Mouse (Mus musculus): ENCODE results near the gene Schip1. TPM values are rescaled to one million over a fixed set of nuclear protein-coding genes. Genes with fewer than 3 reads are reported as not detected.

The Schip1 gene
- polyA plus RNA-seq, 1 experiment from 2014 or later: 108 TPM

DNA sequence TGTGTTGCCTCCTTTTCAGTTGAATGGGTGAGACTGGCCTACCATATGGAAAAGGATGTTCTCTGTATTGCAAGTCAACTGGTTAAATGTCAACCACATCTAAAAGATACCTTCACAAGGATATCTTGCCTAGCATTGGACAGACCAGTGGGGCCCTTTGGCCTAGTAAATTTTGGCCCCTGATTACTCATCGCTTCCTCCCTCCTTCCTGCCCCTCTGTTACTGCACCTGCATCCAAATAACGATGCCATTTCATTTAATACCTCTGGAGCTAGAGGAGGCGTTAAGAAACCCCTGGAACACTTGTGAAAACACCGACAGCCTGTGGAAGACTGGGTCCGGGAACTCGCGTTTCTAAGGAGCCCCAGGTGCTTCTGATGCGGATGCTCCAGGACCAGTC, 453.4 kb downstream of the Schip1 start:
- no peaks in the 10 kb centered on the region for H3K36me3 ChIP-seq
- H3K27ac ChIP-seq (replicated peaks): no peak overlapping the region
- ATAC-seq (ENCODE audit: low FRiP score, low read depth): no peak
- 88% methylated on average over 8 of the region's 8 CpGs for WGBS
- no peaks in the 10 kb centered on the region for H3K9me3 ChIP-seq
- H3K4me3 ChIP-seq: no peak overlapping the region
- H3K9ac ChIP-seq (replicated peaks): no peak overlapping the region
- no peak overlapping the region for H3K4me2 ChIP-seq (replicated peaks)
- no peaks in the 10 kb centered on the region for H3K27me3 ChIP-seq
- H3K4me1 ChIP-seq: peaks cover 13% of the 10 kb centered on the region

DNA sequence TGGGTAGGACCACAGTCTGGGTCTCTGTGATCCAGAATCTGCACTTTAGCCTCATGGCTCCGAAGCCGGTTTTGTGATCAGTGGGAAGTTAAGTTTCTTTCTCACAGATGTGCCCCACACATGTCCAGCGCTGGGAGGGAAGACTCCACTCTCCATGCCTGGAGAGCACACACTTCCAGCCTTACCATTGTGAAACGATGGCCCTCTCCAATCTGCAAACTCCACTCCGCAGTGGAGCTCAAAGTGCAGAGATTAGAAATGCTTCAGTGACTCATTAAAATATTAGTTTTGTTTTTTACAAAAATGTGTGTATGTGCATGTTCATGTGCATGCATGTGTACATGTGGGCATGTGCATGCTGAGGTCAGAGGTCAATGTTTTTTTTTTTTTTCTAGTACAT, 454.0 kb downstream of the Schip1 start:
- no peaks in the 10 kb centered on the region for H3K9me3 ChIP-seq
- no peaks in the 10 kb centered on the region for H3K36me3 ChIP-seq
- peaks cover 7% of the 10 kb centered on the region for H3K4me1 ChIP-seq
- H3K4me3 ChIP-seq: no peak overlapping the region
- no peak overlapping the region for H3K4me2 ChIP-seq (replicated peaks)
- no peak overlapping the region for H3K9ac ChIP-seq (replicated peaks)
- no peaks in the 10 kb centered on the region for H3K27me3 ChIP-seq
- 89% methylated on average over 5 of the region's 5 CpGs for WGBS
- ATAC-seq (ENCODE audit: low FRiP score, low read depth): no peak
- H3K27ac ChIP-seq (replicated peaks): no peak overlapping the region

DNA sequence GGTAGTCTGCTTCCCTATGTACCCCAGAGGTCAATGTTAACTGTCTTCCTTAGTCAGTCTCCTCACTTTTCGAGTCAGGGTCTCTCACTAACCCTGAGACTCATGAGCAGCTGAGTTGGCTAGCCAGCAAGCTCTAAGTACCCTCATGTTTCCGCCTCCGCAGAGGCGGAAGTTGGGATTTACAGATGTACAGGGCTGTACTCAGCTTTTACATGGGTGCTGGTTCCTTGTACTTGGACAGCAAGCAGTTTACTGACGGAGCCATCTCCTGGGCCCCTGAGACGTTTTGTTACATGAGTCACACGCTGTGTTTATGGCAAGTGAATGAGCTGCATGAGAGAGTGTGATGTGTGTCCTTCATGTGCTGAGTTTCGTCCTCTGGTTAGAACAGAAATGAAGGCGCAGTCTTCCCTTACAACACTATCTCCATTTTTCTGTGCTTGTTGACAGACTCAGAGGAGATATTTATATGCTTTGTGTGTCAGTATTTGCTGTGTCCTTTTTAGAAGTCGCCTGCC, 460.8 kb downstream of the Schip1 start:
- 0 out of 2 replicates have a peak, but pooled peaks cover 2% of the 10 kb centered on the region for H3K4me1 ChIP-seq
- H3K4me2 ChIP-seq (replicated peaks): no peak overlapping the region
- H3K4me3 ChIP-seq: no peak overlapping the region
- no peaks in the 10 kb centered on the region for H3K36me3 ChIP-seq
- WGBS: 93% methylated on average over 10 of the region's 10 CpGs
- no peak overlapping the region for H3K27ac ChIP-seq (replicated peaks)
- no peaks in the 10 kb centered on the region for H3K27me3 ChIP-seq
- H3K9me3 ChIP-seq: no peaks in the 10 kb centered on the region
- no peak overlapping the region for H3K9ac ChIP-seq (replicated peaks)
- ATAC-seq (ENCODE audit: low FRiP score, low read depth): no peak

DNA sequence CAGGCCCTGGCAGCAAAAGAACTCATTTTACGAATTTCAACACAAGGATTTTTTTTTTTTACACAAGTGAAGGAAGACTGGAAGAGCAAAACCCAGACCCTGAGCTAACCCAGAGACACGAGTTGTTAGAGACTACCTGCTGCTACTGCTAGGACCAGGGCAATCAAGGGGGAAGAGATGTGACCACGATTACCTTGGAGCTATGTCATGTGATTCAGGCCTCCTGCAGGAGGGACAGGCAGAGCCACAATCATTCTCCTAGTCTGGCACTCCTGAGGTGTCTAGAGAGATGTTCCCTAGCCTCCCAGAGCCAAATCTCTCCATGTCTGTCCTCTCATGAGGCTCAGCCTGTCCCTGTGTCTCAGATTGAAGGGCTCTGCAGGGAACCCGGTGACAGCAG, 461.8 kb downstream of the Schip1 start:
- ATAC-seq (ENCODE audit: low FRiP score, low read depth): no peak
- Histone ChIP-seq H3K4me2 (replicated peaks) (no peak overlapping the region), H3K27ac (replicated peaks) (no peak overlapping the region), H3K27me3 (no peaks in the 10 kb centered on the region), H3K4me1 (0 out of 2 replicates have a peak, but pooled peaks cover 2% of the 10 kb centered on the region), H3K36me3 (no peaks in the 10 kb centered on the region), H3K9ac (replicated peaks) (no peak overlapping the region), H3K9me3 (no peaks in the 10 kb centered on the region), H3K4me3 (no peak overlapping the region)
- whole genome bisulfite sequencing: 69% methylated on average over 4 of the region's 4 CpGs

DNA sequence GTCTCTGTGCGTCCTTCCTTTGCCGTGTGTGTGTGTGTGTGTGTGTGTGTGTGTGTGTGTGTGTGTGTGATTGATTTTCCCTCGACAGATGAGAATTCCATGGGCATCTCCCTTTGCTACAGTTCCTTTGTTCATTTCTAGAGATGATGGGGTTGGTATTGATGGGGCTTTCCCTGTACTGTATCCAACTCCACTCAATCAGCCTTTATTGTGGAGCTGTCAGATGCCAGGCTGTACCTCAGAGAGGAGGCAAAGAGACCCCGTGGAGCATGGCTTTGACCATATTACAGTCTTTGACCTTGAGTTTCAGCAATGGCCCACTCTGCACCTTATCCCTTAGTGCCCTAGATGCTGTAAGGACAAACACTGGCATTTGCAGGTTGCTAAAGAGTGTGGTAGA, 462.6 kb downstream of the Schip1 start:
- no peak for ATAC-seq (ENCODE audit: low FRiP score, low read depth)
- Histone ChIP-seq H3K9me3 (no peaks in the 10 kb centered on the region), H3K27me3 (no peaks in the 10 kb centered on the region), H3K4me2 (replicated peaks) (no peak overlapping the region), H3K27ac (replicated peaks) (no peak overlapping the region), H3K36me3 (no peaks in the 10 kb centered on the region), H3K4me1 (0 out of 2 replicates have a peak, but pooled peaks cover 2% of the 10 kb centered on the region), H3K9ac (replicated peaks) (no peak overlapping the region), H3K4me3 (no peak overlapping the region)
- 84% methylated on average over 3 of the region's 4 CpGs for WGBS

DNA sequence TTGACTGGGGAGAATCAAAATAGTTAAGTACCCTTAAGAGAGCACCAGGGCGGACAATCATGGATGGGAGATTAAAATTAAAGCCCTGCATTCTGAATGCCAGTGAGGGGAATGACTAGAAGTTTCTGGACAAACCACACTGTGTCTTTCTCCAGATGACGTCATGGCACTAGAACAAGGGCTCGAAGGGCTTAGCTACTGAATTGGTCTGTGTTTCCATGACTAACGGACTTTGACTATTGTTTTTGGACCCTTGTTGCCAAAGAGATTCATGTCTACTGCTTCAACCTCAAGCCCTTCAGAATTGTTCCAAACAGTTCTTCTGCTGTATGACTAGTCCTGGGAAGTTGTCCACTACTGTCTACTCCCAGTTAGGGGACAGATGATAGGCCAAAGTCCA, 467.3 kb downstream of the Schip1 start:
- Histone ChIP-seq H3K27ac (replicated peaks) (no peak overlapping the region), H3K9me3 (0 out of 2 replicates have a peak, but pooled peaks cover 6% of the 10 kb centered on the region), H3K4me2 (replicated peaks) (no peak overlapping the region), H3K4me3 (no peak overlapping the region), H3K36me3 (no peaks in the 10 kb centered on the region), H3K27me3 (no peaks in the 10 kb centered on the region), H3K9ac (replicated peaks) (no peak overlapping the region), H3K4me1 (peaks cover 3% of the 10 kb centered on the region; the same call in 1 of the 2 replicates)
- ATAC-seq (ENCODE audit: low FRiP score, low read depth): no peak
- WGBS: 87% methylated on average over 4 of the region's 4 CpGs

DNA sequence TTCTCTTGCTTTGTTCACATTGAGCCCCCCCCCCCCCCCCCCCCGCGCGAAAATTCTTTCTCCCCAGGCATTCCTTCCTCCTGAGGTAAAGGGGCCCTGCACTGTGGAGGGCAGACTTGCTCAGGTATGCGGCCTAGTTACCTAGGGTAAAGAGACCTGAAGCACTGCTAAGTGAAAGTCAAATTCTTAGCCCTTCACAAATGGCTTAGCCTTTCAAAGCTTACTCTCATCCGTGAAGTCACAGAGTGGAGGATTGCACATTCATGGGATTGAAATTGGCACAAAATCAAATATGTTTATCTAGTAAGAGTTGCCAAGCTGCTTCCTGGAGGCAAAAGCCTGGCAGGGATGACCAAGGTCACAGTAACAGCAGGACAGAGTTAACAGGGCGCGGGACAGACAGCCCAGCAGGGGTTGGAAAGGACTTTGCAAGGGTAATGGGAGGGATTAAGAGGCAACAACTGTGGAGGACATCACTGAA, 470.0 kb downstream of the Schip1 start:
- H3K27me3 ChIP-seq: no peaks in the 10 kb centered on the region
- no peak overlapping the region for H3K27ac ChIP-seq (replicated peaks)
- 0 out of 2 replicates have a peak, but pooled peaks cover 6% of the 10 kb centered on the region for H3K9me3 ChIP-seq
- H3K9ac ChIP-seq (replicated peaks): no peak overlapping the region
- no peak overlapping the region for H3K4me3 ChIP-seq
- WGBS: 13% methylated on average over 7 of the region's 7 CpGs
- H3K4me2 ChIP-seq (replicated peaks): no peak overlapping the region
- H3K4me1 ChIP-seq: peaks cover 3% of the 10 kb centered on the region; the same call in 1 of the 2 replicates
- ATAC-seq (ENCODE audit: low FRiP score, low read depth): no peak
- no peaks in the 10 kb centered on the region for H3K36me3 ChIP-seq

DNA sequence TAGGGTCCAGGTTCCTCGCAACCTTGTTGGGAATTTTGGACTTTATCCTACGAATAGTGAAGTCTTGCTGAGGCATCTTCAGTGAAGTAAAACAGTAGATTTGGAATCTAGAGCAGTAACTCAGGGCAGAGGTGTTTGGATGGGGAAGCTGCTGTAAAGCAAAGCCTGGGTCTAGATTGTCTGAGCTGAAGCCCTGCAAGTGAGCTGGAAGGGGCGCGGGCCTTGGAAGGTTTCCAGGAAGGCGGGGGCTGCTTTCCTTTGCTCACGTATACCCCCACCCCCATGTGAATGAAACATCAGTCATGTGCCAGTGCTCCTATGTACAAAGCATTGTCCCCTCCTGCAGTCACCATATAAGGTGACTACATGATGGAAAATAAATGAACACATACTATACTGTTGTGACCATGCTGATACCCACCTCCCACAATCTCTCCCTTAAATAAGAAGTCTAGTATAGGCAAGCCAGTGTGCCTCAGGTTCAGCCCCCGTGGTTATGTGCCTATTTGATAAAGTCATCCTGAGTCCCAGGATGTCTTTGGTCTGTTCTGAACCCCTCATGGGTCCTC, 470.6 kb downstream of the Schip1 start:
- Histone ChIP-seq H3K4me3 (no peak overlapping the region), H3K36me3 (no peaks in the 10 kb centered on the region), H3K9me3 (0 out of 2 replicates have a peak, but pooled peaks cover 6% of the 10 kb centered on the region), H3K4me2 (replicated peaks) (no peak overlapping the region), H3K4me1 (peaks cover 3% of the 10 kb centered on the region; the same call in 1 of the 2 replicates), H3K27me3 (no peaks in the 10 kb centered on the region), H3K27ac (replicated peaks) (no peak overlapping the region), H3K9ac (replicated peaks) (no peak overlapping the region)
- 74% methylated on average over 7 of the region's 7 CpGs for WGBS
- no peak for ATAC-seq (ENCODE audit: low FRiP score, low read depth)

DNA sequence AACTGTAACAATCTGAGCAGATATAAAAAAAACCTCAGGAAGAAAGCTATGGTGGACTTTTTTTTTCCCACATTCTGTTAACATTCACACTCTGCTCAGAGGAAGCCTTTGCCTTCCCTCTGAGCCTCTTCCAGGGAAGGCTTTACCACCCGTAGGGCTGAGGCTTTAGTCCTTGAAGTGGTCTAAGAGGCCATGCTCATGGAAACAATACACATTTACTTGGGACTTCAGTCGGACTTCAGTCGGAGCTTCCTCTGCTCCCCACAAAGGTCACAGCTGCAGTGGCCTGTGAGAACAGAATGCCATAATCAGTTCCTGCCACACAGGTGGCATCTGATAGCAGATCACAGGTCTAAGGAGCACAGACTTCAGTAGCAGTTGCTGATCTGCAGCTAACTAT, 471.5 kb downstream of the Schip1 start:
- H3K36me3 ChIP-seq: no peaks in the 10 kb centered on the region
- 0 out of 2 replicates have a peak, but pooled peaks cover 6% of the 10 kb centered on the region for H3K9me3 ChIP-seq
- 26% methylated on average over 3 of the region's 3 CpGs for WGBS
- no peak overlapping the region for H3K4me3 ChIP-seq
- H3K27ac ChIP-seq (replicated peaks): no peak overlapping the region
- H3K9ac ChIP-seq (replicated peaks): no peak overlapping the region
- ATAC-seq (ENCODE audit: low FRiP score, low read depth): no peak
- H3K27me3 ChIP-seq: no peaks in the 10 kb centered on the region
- no peak overlapping the region for H3K4me2 ChIP-seq (replicated peaks)
- peaks cover 3% of the 10 kb centered on the region; the same call in 1 of the 2 replicates for H3K4me1 ChIP-seq

DNA sequence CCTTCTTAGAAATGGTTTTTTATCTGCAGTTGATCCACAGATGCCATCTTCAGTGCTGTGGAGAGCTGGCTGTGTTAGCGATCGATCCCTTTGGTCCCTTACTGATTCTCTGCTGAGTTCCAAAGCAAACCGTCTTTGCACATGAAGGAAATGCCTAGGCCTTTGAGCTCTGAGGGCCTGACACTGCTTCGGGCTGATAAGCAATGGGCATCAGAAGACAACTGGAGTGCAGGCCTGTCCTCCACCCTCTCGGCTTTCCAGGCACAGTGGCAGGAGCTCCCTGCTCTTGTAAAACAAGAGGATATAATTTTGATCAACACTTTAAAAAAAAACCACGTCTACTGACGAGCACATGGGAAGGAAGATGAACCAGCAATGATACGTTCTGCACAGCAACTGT, 477.1 kb downstream of the Schip1 start:
- 91% methylated on average over 8 of the region's 8 CpGs for WGBS
- ATAC-seq (ENCODE audit: low FRiP score, low read depth): no peak
- Histone ChIP-seq H3K27me3 (no peaks in the 10 kb centered on the region), H3K4me3 (no peak overlapping the region), H3K36me3 (no peaks in the 10 kb centered on the region), H3K4me2 (replicated peaks) (no peak overlapping the region), H3K27ac (replicated peaks) (no peak overlapping the region), H3K9ac (replicated peaks) (no peak overlapping the region), H3K9me3 (0 out of 2 replicates have a peak, but pooled peaks cover 3% of the 10 kb centered on the region), H3K4me1 (peaks cover 20% of the 10 kb centered on the region; the same call in 1 of the 2 replicates)

DNA sequence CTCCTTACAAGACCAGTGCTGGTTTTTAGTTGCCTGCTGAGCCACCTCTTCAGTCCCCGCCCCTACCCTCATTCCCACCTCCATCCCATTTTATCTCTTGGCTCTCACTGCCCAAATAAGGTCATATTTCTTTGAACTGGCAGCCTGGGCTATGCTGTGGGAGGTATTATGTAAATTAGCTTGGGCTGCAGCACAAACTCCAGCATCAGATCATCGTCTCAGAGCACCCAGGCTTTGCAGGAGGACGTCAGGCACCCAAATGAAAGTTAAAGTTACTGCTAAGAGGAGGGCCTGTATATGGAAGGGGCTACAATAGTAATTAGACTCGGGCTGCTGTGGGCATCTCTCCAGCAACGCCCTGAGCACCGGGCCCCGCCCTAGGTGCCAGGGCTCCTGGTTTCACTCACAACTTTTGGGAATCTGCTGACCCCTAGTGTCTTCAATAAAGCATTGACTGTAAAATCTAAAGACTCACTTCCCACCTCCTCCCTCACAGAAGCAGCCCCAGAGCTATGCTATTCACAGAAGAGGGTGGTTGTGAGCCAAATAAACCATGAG, 478.4 kb downstream of the Schip1 start:
- H3K4me3 ChIP-seq: peak overlapping the region; percentile 17; the same call in 1 of the 2 replicates
- ATAC-seq (ENCODE audit: low FRiP score, low read depth): peak; percentile 83
- H3K4me1 ChIP-seq: peaks cover 20% of the 10 kb centered on the region; the same call in 1 of the 2 replicates
- no peak overlapping the region for H3K27ac ChIP-seq (replicated peaks)
- H3K9me3 ChIP-seq: no peaks in the 10 kb centered on the region
- no peak overlapping the region for H3K9ac ChIP-seq (replicated peaks)
- H3K27me3 ChIP-seq: no peaks in the 10 kb centered on the region
- 4% methylated on average over 7 of the region's 7 CpGs for WGBS
- H3K36me3 ChIP-seq: no peaks in the 10 kb centered on the region
- peak overlapping the region; percentile 46 for H3K4me2 ChIP-seq (replicated peaks)

DNA sequence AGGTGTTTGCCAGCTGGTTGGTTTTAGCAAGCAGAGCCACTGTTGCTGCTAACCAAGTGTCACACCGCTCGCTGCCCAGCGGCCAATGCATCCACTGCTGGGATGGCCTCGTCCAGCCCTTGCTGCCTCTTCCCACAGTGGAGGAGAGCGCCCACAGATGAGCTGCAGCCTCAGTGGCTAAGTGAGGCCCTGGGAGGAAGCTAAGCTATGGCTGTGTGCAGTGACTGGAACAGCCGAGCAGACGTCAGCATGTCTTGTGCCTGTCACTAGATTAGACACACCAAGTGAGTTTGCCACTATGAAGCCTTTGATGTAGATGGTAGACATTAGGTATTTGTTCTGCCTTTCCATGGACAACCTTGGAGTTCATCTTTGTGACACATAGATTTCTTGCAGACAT, 480.2 kb downstream of the Schip1 start:
- Histone ChIP-seq H3K36me3 (no peaks in the 10 kb centered on the region), H3K4me1 (peaks cover 20% of the 10 kb centered on the region; the same call in 1 of the 2 replicates), H3K4me3 (no peak overlapping the region), H3K9me3 (no peaks in the 10 kb centered on the region), H3K9ac (replicated peaks) (no peak overlapping the region), H3K27me3 (no peaks in the 10 kb centered on the region), H3K4me2 (replicated peaks) (no peak overlapping the region), H3K27ac (replicated peaks) (no peak overlapping the region)
- 50% methylated on average over 7 of the region's 7 CpGs for WGBS
- ATAC-seq (ENCODE audit: low FRiP score, low read depth): 0 out of 2 replicates have a peak, but pooled peaks have one; percentile 32
